Comparison of ENCODE assay signal across 8 mouse cellular contexts in genomic region chr14:34810763-34811489, GRCm38 (mm10). TPM values are rescaled to one million over a fixed set of nuclear protein-coding genes. Genes with fewer than 3 reads are reported as not detected.
DNase-seq lines count a peak whose midpoint lies in the region; ATAC-seq and TF ChIP-seq lines count a peak whose summit lies in the region.

No protein-coding gene starts in this region.

- H3K4me3 ChIP-seq in C2C12 (ENCODE audit: insufficient read depth, poor library complexity, severe bottlenecking) = no peak overlapping the region
- H3K4me3 ChIP-seq in heart, adult 2 months = no peak overlapping the region
- no peak overlapping the region for H3K4me3 ChIP-seq in lung, adult 2 months (replicated peaks; ENCODE audit: extremely low read depth, low read depth, low read length)

- peak; percentile 30 for DNase-seq in T-cell, adult 2 months (ENCODE audit: low spot score)
- peak; percentile 91 for DNase-seq in embryo, embryonic 10 days (ENCODE audit: low spot score)
- DNase-seq in heart, adult 2 months = peak; percentile 43 to 76
- peak; percentile 67 for DNase-seq in kidney, postnatal 14 days
- DNase-seq in lung, adult 2 months = peak; percentile 50
- DNase-seq in retina, postnatal 1 day = peak; percentile 89

- H3ac ChIP-seq in C2C12 (ENCODE audit: control insufficient read depth, insufficient read length, low read depth) = no peak overlapping the region

- ATAC-seq in megakaryocyte, adult 5-6 weeks (ENCODE audit: poor library complexity, severe bottlenecking) = no peak

- 18% methylated on average over 16 of the region's 16 CpGs for WGBS in heart, adult 2 months
- 19% methylated on average over 16 of the region's 16 CpGs for WGBS in lung, adult 2 months

- no peaks in the 10 kb centered on the region for H3K4me1 ChIP-seq in heart, adult 2 months (ENCODE audit: control insufficient read depth, insufficient read depth, low read length)
- H3K4me1 ChIP-seq in lung, adult 2 months (ENCODE audit: control insufficient read depth, insufficient read depth, low read length) = no peaks in the 10 kb centered on the region

- H3K27ac ChIP-seq in heart, adult 2 months = no peak overlapping the region

- peaks cover 4% of the 10 kb centered on the region for H3K27me3 ChIP-seq in C2C12 (ENCODE audit: control insufficient read depth, insufficient read depth, insufficient read length)
- no peaks in the 10 kb centered on the region for H3K27me3 ChIP-seq in heart, adult 2 months (ENCODE audit: control insufficient read depth, insufficient read depth, low read length)

- TF ChIP-seq POLR2A in heart, adult 2 months (IDR thresholded peaks at IDR 0.05; ENCODE audit: insufficient read depth, low read depth, low read length) = no peak
- no peak for TF ChIP-seq POLR2A in lung, adult 2 months (IDR thresholded peaks at IDR 0.05; ENCODE audit: borderline replicate concordance, extremely low read depth, low read depth, low read length)

- intact Hi-C loops in heart, adult 2 months (cut with DNase I) = loop anchor here (2.0 to 5.0 kb wide), 3 partner anchors 300 to 1401 kb away; no protein-coding TSS in a partner anchor

- no peaks in the 10 kb centered on the region for H3K36me3 ChIP-seq in C2C12 (ENCODE audit: control insufficient read depth, insufficient read depth)
- no peaks in the 10 kb centered on the region for H3K36me3 ChIP-seq in heart, adult 2 months (ENCODE audit: control insufficient read depth, insufficient read depth, low read length)

- TF ChIP-seq EP300 in heart, adult 2 months (IDR thresholded peaks at IDR 0.05; ENCODE audit: insufficient read depth, low read depth, low read length) = 0 out of 2 replicates have a peak, but pooled peaks have one; percentile 24

- no peaks in the 10 kb centered on the region for H3K79me2 ChIP-seq in C2C12 (ENCODE audit: control insufficient read depth, insufficient read depth)
- H3K79me2 ChIP-seq in heart, adult 2 months (replicated peaks; ENCODE audit: control insufficient read depth, insufficient read depth, low read length) = no peaks in the 10 kb centered on the region

- H3K79me3 ChIP-seq in C2C12 (ENCODE audit: low read depth) = no peaks in the 10 kb centered on the region

- H3K9ac ChIP-seq in heart, adult 2 months (ENCODE audit: low read depth, low read length) = no peak overlapping the region

- peak; percentile 63 for TF ChIP-seq CTCF in C2C12 (IDR thresholded peaks at IDR 0.05; ENCODE audit: control insufficient read depth, insufficient read depth, insufficient read length)
- peak; percentile 89 for TF ChIP-seq CTCF in heart, adult 2 months (IDR thresholded peaks at IDR 0.05)
- peak; percentile 66 for TF ChIP-seq CTCF in lung, adult 2 months (IDR thresholded peaks at IDR 0.05; ENCODE audit: insufficient read depth, low read length)

TF ChIP-seq in C2C12, 6 proteins besides CTCF, POLR2A, EP300 and RAD21:
- TF ChIP-seq MYOD1 (IDR thresholded peaks at IDR 0.05; ENCODE audit: control insufficient read depth, insufficient read length, low read depth) = no peak
- no peak for TF ChIP-seq USF1 (IDR thresholded peaks at IDR 0.05; ENCODE audit: low read depth)
- no peak for TF ChIP-seq MYOG (IDR thresholded peaks at IDR 0.05; ENCODE audit: control insufficient read depth, extremely low read depth, insufficient read length)
TF ChIP-seq in C2C12: peak in this region for 0.

RNA-seq across cellular contexts. Expression of gene Grid1, which starts 9.0 kb away (rescaled TPM):
- 0.04 TPM for polyA plus RNA-seq in C2C12 (2012; fragmentation: generic; extraction: Trizol)
- not detected for total RNA-seq in heart, adult 2 months (2021)
- 0.03 and 0.04 TPM in 2 replicates for polyA plus RNA-seq in heart, adult 2 months (2012; rRNA removed)
- 0.13 and 0.15 TPM in 2 replicates for polyA plus RNA-seq in lung, adult 2 months (2012; rRNA removed)
- total RNA-seq in megakaryocyte, adult 5-6 weeks (2015) = not detected in 2 replicates
- total RNA-seq in megakaryocyte, adult 5-6 weeks (2017) = not detected in 2 replicates

Comparison
In these comparisons a context has a peak if more than half of its experiments do, and no peak if none do; other contexts are left out.
1. DNase-seq: peak in every context shown above with its lines; median percentile 91 in embryo, embryonic 10 days; 89 in retina, postnatal 1 day; 67 in kidney, postnatal 14 days; 60 in heart, adult 2 months; 50 in lung, adult 2 months; 30 in T-cell, adult 2 months.